Mouse (Mus musculus) G1E (cell line): Measurements from ENCODE around the gene Crabp2. TPM values are rescaled to one million over a fixed set of nuclear protein-coding genes. Genes with fewer than 3 reads are reported as not detected.
A peak's percentile ranks its signal among the peaks of the same experiment; 100 is the strongest.

Experiments used
- ATAC-seq: 2 replicates; pipeline ENCODE4 v1.8.0; 2016; ENCODE audit warnings: mild to moderate bottlenecking; ENCODE audit not compliant: insufficient number of reproducible peaks, poor library complexity, low FRiP score, severe bottlenecking; ENCODE audit errors: extremely low read depth
- DNase-seq: peaks from one replicate; pipeline ENCODE4 v3.0.0; 2012; ENCODE audit warnings: low spot score
- H3K27me3 ChIP-seq: 2 replicates; pipeline ENCODE4 v1.6.1; 2012; ENCODE audit warnings: mild to moderate bottlenecking, low read length, inconsistent platforms; ENCODE audit not compliant: insufficient read depth
- H3K36me3 ChIP-seq: replicated peaks from 2 replicates; pipeline ENCODE3; 2012; ENCODE audit warnings: mild to moderate bottlenecking, inconsistent platforms
- H3K4me1 ChIP-seq: 2 replicates; pipeline ENCODE4 v1.6.1; 2012; ENCODE audit warnings: low read depth, low read length, inconsistent platforms, mixed read lengths; ENCODE audit not compliant: insufficient read depth
- H3K4me3 ChIP-seq: 2 replicates; pipeline ENCODE4 v1.5.1; 2012; ENCODE audit warnings: low read depth, mild to moderate bottlenecking, inconsistent platforms, low read length, moderate library complexity, mixed read lengths
- H3K9me3 ChIP-seq: replicated peaks from 2 replicates; pipeline ENCODE4 v1.6.1; 2012; ENCODE audit warnings: inconsistent platforms
- CTCF ChIP-seq: IDR thresholded peaks from 2 replicates; pipeline ENCODE4 v1.5.1; 2012; ENCODE audit warnings: low read depth, low read length, inconsistent platforms, mixed read lengths
- GATA1 ChIP-seq: IDR thresholded peaks from 2 replicates; pipeline ENCODE4 v1.6.1; 2012; ENCODE audit warnings: borderline replicate concordance, low read length, inconsistent platforms, mixed read lengths
- GATA2 ChIP-seq: IDR thresholded peaks from 2 replicates; pipeline ENCODE4 v1.6.1; 2012; ENCODE audit warnings: low read depth, low read length, inconsistent platforms, borderline replicate concordance
- POLR2AphosphoS5 ChIP-seq: IDR thresholded peaks from 2 replicates; pipeline ENCODE4 v1.6.1; 2012; ENCODE audit warnings: low read depth, low read length, inconsistent platforms; ENCODE audit not compliant: insufficient replicate concordance
- TAL1 ChIP-seq: conservative IDR thresholded peaks from 2 replicates; pipeline ENCODE4 v1.6.1; 2012; ENCODE audit warnings: low read depth, low read length, inconsistent platforms, mixed read lengths
- polyA plus RNA-seq: library from polyadenylated mRNA; stranded (reverse); fragments of >175 nt; gene quantifications from 2 replicates; pipeline ENCODE4 v1.2.3, GENCODE M21; 2012
- total RNA-seq, 2 experiments: library from RNA; stranded (forward) in 1 of 2; stranded (reverse) in 1 of 2; fragments of 200-1000 nt in 1 of 2; fragments of >200 nt in 1 of 2; fragmentation: Nextera tagmentation in 1 of 2; gene quantifications; 2 replicates each; pipeline ENCODE4 v1.2.3; 2014 to 2017

Gene Crabp2
- total and polyA plus RNA-seq, 3 experiments: 0.38 TPM; not detected in 2

DNA sequence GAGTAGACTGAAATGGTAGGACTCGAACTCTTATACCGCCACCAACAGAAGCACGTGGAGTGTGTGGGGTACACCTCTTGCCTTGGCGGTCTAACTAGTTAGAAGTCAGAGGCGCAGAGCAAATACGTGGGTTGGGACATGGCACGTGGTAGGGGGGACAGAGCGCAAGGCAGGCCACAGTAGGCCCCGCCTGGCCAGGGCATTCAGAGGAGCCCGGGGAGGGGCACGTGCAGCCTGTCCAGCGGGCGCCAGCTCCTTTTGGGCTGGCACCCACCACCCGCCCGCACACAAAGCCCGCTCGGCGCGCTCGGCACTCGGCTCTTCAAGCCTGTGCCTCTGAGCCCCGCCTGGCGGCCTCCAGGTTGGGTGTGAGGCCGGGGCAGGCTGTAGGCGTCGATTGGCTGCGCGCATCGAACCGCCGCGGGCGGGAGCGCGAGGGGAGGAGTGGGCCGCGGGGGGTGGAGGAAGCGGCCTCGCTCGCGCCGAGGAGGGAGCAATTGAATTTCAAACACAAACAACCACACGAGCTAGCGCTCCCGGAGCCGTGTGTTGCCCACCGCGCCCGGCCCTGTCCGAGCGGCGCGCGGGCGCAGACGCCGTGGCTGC is 42.5 kb upstream of the Crabp2 start, which contains the start of gene Hdgf:
Gene Hdgf (plus strand): TSS at position 442 of the 606 bp plus-strand sequence.
- DNase-seq: peak; percentile 96
- peaks cover 64% of the 10 kb centered on the region for H3K4me1 ChIP-seq
- H3K36me3 ChIP-seq: peaks cover 35% of the 10 kb centered on the region
- TF ChIP-seq TAL1 (no peak), POLR2AphosphoS5 (no peak), CTCF (no peak), GATA2 (no peak), GATA1 (no peak)
- no peaks in the 10 kb centered on the region for H3K9me3 ChIP-seq
- no peaks in the 10 kb centered on the region for H3K27me3 ChIP-seq
- peak; percentile 47 for ATAC-seq
- peak within 1 kb of the TSS; percentile 99 for H3K4me3 ChIP-seq

DNA sequence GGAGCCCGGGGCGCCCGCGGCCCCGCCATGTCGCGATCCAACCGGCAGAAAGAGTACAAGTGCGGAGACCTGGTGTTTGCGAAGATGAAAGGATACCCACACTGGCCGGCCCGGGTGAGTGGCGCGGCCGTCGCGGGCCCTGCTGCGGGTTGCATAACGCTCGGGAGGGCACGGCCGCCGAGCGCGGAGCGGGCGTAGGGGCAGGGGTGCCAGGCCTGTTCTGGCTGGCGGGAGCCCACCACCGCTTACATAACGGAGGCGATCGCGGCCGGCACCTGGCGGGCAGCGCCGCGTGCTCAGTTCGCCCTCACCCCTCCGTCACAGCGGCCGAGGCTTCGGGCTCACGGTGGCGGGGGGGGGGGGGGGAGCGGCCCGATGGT is 41.9 kb upstream of the Crabp2 start:
- Histone ChIP-seq H3K36me3 (peaks cover 41% of the 10 kb centered on the region), H3K4me1 (peaks cover 64% of the 10 kb centered on the region), H3K9me3 (no peaks in the 10 kb centered on the region), H3K4me3 (peak overlapping the region; percentile 99), H3K27me3 (no peaks in the 10 kb centered on the region)
- DNase-seq (no peak), ATAC-seq (no peak)
- TF ChIP-seq GATA1 (no peak), CTCF (no peak), POLR2AphosphoS5 (no peak), GATA2 (no peak), TAL1 (no peak)

DNA sequence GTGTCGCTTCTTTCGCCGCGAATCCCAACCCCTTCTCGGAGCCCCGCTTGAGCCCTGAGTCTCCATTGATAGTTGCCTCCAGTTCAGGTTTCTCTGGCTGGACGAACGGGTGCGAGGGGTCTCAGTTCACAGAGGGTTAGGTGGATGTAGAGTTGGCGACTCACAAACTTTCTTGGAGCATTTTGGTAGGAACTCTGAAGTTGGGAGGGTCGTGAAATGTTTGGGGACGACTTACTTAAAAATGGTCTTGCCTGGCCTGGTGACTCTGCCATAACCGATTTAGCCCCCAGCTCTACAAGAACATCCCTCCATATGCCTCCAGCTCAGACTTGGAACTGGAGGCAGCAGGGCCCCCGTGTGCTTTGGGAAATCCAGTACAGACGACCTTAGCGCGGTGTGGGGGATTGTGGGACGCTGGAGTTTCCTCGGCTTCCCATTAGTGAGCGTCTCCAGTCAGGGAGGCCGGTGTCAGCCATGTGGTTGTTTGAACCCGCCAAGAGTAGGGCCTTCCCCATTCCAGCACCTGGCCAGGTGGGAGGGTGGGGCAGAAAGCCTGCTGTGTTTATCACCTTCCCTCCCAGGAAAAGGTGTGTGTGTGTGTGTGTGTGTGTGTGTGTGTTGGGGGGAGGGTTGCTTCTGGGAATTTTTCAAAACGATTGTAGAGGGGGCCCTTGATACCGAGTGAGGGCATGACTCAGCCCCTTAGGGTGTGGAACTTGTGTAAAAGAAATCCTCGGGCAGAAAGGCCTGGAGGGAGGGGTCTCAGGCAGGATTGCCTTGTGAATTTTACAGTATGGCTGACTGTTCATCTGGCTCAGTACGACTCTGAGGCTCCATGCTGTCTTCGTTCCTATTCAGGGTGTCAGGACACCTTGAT is 41.2 kb upstream of the Crabp2 start:
- DNase-seq: peak; percentile 55
- ATAC-seq: no peak
- H3K4me1 ChIP-seq: peaks cover 64% of the 10 kb centered on the region

DNA sequence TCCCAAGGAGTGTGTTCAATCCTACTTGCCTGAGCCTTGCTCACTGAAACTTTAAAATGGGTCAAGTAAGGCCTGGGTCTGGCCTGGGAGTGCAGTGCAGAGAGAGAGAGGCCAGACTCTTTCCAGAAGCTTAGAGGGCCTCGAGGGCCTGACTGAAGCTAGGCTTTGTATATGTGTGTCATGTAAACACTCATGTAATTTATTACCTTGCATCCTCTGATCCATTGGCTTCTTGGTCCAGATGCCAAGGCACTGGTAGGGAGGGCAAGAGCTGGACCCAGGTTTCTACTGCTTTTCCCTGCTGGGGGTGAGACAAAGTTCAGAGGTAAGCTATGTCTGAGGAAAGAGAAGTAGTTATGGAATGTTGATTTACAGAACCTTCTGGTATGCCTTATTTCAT is 40.6 kb upstream of the Crabp2 start:
- Histone ChIP-seq H3K36me3 (peaks cover 53% of the 10 kb centered on the region), H3K9me3 (no peaks in the 10 kb centered on the region), H3K4me1 (peaks cover 68% of the 10 kb centered on the region), H3K27me3 (no peaks in the 10 kb centered on the region), H3K4me3 (peak overlapping the region; percentile 99)
- DNase-seq: no peak
- ATAC-seq: no peak
- no peak for TF ChIP-seq CTCF
- no peak for TF ChIP-seq TAL1

More for the DNA sequence above, 41.2 kb upstream of the Crabp2 start:
- Histone ChIP-seq H3K9me3 (no peaks in the 10 kb centered on the region), H3K27me3 (no peaks in the 10 kb centered on the region), H3K36me3 (peaks cover 47% of the 10 kb centered on the region), H3K4me3 (peak overlapping the region; percentile 99)
- TF ChIP-seq POLR2AphosphoS5 (no peak), TAL1 (no peak), GATA2 (no peak), CTCF (no peak), GATA1 (no peak)

DNA sequence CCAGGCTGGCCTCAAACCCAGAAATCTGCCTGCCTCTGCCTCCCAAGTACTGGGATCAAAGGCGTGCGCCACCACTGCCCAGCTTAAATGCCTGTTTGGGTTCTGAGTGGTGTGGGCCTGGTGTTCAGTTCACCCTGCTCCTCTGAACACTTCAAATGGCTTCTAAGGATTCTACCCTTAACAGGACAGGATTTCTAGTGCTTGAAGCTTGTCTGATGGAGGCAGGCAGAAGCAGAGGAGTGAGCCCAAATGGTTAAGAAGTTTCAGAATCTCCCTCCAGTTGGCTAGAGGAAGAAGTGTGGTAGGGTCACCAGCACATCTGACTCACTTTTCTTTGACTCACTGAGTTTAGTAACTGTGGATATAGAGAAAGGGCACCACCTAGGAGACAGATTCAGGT is 39.1 kb upstream of the Crabp2 start:
- TF ChIP-seq GATA2 (no peak), TAL1 (no peak), POLR2AphosphoS5 (no peak), CTCF (no peak), GATA1 (no peak)
- H3K27me3 ChIP-seq: no peaks in the 10 kb centered on the region
- H3K4me3 ChIP-seq: peak overlapping the region; percentile 99
- no peak for DNase-seq
- ATAC-seq: no peak
- H3K9me3 ChIP-seq: no peaks in the 10 kb centered on the region
- H3K4me1 ChIP-seq: peaks cover 75% of the 10 kb centered on the region
- H3K36me3 ChIP-seq: peaks cover 68% of the 10 kb centered on the region

DNA sequence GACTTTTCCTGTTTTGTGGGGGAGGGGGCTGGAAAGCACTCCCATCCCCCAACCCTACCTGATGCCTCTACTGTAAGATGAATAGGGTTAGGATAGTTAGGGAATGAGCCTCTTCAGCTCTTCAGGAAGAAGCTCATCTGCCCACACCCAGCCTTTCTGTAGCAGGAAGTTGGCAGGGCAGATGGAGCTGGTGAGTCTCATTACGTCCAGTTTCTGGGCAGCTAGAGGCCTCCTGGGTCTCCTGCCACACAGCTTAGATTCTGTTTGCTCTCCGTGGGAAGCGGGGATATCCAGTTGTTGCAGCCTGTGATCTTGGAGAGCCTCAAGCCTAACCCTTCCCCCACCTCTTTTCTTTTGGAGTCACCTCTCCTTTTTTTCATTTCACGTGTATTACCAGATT is 38.6 kb upstream of the Crabp2 start:
- DNase-seq: no peak
- H3K27me3 ChIP-seq: no peaks in the 10 kb centered on the region
- peaks cover 73% of the 10 kb centered on the region for H3K36me3 ChIP-seq
- peaks cover 77% of the 10 kb centered on the region for H3K4me1 ChIP-seq
- H3K9me3 ChIP-seq: no peaks in the 10 kb centered on the region
- no peak for TF ChIP-seq GATA2
- no peak for TF ChIP-seq CTCF
- TF ChIP-seq POLR2AphosphoS5: no peak
- no peak for TF ChIP-seq GATA1
- no peak for TF ChIP-seq TAL1
- no peak for ATAC-seq
- H3K4me3 ChIP-seq: peak overlapping the region; percentile 99
